Mouse (Mus musculus): ENCODE results near the gene Daam2.

The Daam2 gene

GRCm38 (mm10) chr17:49545997-49546396 lies 18.1 kb downstream of the Daam2 start:
- no peak for TF ChIP-seq GATA4 (IDR thresholded peaks at IDR 0.05; ENCODE audit: insufficient replicate concordance, low read length)

- no peak for TF ChIP-seq GATA4 (IDR thresholded peaks at IDR 0.05; ENCODE audit: insufficient replicate concordance, low read length)
Observed at GRCm38 (mm10) chr17:49545424-49545823, 18.7 kb downstream of the Daam2 start.

- TF ChIP-seq GATA4 (IDR thresholded peaks at IDR 0.05; ENCODE audit: insufficient replicate concordance, low read length) = no peak
Observed at GRCm38 (mm10) chr17:49544561-49544960, 19.6 kb downstream of the Daam2 start.

DNA sequence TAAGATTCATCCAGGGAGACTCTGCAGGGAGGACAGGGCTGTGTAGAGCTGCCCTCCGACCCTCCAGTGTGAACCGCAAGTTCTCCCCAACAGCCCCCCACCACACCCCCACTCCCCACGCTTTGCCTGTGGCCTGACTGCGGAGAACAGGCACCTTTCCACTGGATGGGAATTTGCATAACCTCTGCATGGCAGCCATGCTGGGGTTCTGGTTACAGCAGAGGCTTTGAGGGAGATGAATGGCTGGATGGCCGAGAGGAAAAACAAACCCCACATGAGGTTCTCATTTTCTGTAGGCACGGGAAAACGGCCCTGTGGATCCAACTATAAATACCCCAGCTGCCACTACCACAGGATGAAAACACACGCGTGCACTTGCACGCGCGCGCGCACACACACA lies 23.4 kb downstream of the Daam2 start:
- no peak for TF ChIP-seq GATA4 (IDR thresholded peaks at IDR 0.05; ENCODE audit: insufficient replicate concordance, low read length)

DNA sequence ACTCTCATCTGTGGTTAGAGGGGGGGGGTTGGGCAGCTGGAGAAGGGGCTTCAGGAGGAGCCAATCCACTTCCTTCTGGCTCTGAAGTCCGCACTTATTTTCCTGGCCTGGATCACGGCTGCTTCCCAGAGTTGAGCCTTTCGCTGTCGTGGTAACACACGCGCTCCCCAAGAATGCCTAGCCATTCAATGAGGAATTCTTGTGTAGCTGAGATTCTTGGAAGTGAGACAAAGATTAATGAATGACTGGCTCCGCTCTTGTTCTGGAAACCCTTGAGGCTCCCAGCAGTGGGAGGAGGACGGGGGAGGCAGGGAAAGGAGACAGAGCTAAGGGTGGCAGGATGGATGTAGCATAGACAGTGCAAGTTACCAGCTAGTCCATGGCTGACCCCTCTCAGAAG lies 24.9 kb downstream of the Daam2 start:
- no peak for TF ChIP-seq GATA4 (IDR thresholded peaks at IDR 0.05; ENCODE audit: insufficient replicate concordance, low read length)

DNA sequence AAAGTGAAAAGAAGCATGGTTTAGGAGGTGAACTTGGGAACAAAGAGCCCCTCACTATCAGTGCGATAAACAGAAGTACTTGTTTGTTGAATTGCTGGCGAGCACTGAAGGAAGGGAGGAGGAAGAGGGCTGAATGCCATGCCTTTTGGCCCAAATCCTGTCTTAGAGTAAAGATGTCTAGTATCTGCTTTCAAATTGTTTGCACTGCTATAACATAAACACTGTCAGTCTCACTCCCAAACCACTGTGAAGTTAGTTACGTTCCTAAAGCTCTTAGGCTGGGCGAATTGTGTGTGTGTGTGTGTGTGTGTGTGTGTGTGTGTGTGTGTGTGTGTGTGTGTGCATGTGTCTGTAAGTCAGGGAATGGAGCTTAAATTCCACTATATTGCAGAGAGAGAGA lies 28.6 kb downstream of the Daam2 start:
- no peak; the same call in 1 of the 2 replicates for TF ChIP-seq GATA4 (IDR thresholded peaks at IDR 0.05; ENCODE audit: insufficient replicate concordance, low read length)

DNA sequence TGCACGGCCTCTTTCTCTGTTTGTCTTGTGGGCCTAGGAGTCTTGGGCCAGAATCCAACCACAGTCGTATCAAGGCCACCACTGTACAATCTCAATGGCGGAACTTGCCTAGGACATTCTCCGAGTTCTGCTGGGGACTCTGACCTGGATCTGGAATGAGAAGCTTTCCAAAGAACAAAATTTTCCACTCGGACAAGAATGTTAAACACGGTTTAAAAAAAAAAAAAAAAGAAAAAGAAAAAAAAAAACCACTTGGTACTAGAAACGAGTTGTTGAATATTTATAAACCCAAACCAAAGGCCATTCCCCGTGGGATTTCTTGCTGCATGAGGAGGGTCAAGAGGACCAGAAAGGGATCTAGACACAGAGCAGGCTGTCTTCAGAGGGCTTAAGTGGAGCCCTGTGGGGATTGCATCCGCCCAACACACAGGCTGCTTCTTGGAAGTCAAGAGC lies 29.9 kb downstream of the Daam2 start:
- TF ChIP-seq GATA4 (IDR thresholded peaks at IDR 0.05; ENCODE audit: insufficient replicate concordance, low read length) = no peak

DNA sequence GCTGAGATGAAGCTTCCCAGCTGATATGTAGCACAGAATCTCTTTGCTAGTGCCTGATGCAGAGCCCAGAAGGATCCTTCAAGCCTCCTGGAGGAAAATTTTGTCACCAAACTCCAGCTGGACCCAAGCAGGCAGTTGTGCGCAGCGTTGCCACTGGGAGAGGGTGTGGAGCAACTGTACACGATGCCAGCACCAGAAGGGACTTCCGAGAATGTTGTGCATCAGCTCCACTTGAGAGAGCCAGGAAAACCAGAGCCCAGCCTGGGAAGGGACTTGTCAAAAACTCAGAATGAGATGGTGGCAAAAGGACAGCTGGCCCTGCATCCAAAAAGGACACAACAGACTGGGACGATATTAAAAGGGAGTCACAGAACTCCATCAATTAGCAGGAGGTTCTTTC lies 32.5 kb downstream of the Daam2 start:
- no peak for TF ChIP-seq GATA4 (IDR thresholded peaks at IDR 0.05; ENCODE audit: insufficient replicate concordance, low read length)

GRCm38 (mm10) chr17:49530215-49530614 lies 33.9 kb downstream of the Daam2 start:
- TF ChIP-seq GATA4 (IDR thresholded peaks at IDR 0.05; ENCODE audit: insufficient replicate concordance, low read length) = no peak

GRCm38 (mm10) chr17:49528503-49529205 lies 35.5 kb downstream of the Daam2 start:
- TF ChIP-seq GATA4 (IDR thresholded peaks at IDR 0.05; ENCODE audit: insufficient replicate concordance, low read length) = no peak

GRCm38 (mm10) chr17:49528033-49528432 lies 36.1 kb downstream of the Daam2 start:
- no peak for TF ChIP-seq GATA4 (IDR thresholded peaks at IDR 0.05; ENCODE audit: insufficient replicate concordance, low read length)

- TF ChIP-seq GATA4 (IDR thresholded peaks at IDR 0.05; ENCODE audit: insufficient replicate concordance, low read length) = no peak
Observed at GRCm38 (mm10) chr17:49526566-49526965, 37.6 kb downstream of the Daam2 start.

- no peak for TF ChIP-seq GATA4 (IDR thresholded peaks at IDR 0.05; ENCODE audit: insufficient replicate concordance, low read length)
Observed at GRCm38 (mm10) chr17:49525911-49526310, 38.2 kb downstream of the Daam2 start.

DNA sequence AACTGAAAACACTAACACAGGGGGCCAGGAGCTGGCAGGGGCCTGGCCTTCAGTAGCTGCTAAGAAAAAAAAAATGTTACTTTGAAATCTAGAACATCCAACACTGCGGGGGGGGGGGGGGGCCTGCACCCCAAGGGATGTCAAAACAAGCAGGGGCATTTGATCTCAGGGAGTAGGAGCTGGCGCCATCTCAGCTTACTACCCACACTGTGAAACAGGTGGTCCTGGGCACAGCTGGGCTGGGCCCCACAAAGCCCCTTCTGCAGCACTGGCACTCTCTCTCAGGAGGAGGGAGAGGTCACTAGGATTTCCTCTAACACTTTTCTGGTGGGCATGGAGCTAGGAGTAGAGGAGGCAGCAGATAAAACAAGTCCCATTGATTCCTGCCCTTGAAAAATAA lies 39.6 kb downstream of the Daam2 start:
- no peak for TF ChIP-seq GATA4 (IDR thresholded peaks at IDR 0.05; ENCODE audit: insufficient replicate concordance, low read length)

- no peak for TF ChIP-seq GATA4 (IDR thresholded peaks at IDR 0.05; ENCODE audit: insufficient replicate concordance, low read length)
Observed at GRCm38 (mm10) chr17:49522435-49522834, 41.7 kb downstream of the Daam2 start.

- no peak for TF ChIP-seq GATA4 (IDR thresholded peaks at IDR 0.05; ENCODE audit: insufficient replicate concordance, low read length)
Observed at GRCm38 (mm10) chr17:49522002-49522401, 42.1 kb downstream of the Daam2 start.

- no peak for TF ChIP-seq GATA4 (IDR thresholded peaks at IDR 0.05; ENCODE audit: insufficient replicate concordance, low read length)
Observed at GRCm38 (mm10) chr17:49520674-49521073, 43.5 kb downstream of the Daam2 start.
